Mouse (Mus musculus): ENCODE results near the gene Pcgf2. TPM values are rescaled to one million over a fixed set of nuclear protein-coding genes. Genes with fewer than 3 reads are reported as not detected.
"Not testable (repeated sequence)": the region's sequence is repeated elsewhere in the genome, so short reads cannot be mapped to it uniquely, and the experiment has no call there.

Pcgf2 gene
- total RNA-seq, 4 experiments from 2014 or later: 22.2 to 48.5 (median 32.1) TPM

DNA sequence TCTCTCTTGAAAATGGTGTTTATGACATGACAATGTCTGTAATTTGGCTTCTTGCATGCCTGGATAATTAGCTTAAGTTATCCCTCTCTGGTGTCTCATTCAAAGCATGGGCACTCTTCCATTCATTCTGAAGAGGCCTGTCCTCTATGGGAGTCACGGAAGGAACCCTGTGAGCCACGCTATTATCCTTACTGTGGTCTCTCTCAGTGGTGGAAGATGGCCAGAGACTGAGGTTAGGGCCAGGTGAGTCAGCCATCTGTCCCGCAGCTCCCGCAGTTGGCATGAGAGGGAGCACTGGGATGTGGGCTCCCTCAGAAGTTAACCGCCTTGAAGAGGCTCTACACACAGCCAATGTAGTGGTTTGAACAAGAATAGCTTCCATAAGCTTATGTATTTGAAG is 50.0 kb downstream of the Pcgf2 start:
- no peak for DNase-seq

DNA sequence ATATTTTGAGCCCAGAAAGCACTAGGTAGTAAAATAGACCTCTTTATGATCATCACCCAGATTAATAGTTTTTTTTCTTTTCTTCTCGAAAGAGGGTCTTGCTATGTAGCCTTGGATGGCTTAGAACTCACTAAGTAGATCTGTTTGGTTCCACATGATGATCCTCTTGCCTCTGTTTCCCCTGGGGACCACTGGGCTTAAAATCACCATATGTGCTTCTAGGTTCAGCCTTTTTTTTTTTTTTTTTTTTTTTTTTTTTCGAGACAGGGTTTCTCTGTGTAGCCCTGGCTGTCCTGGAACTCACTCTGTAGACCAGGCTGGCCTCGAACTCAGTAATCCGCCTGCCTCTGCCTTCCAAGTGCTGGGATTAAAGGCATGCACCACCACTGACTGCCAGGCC is 51.8 kb downstream of the Pcgf2 start:
- not testable (repeated sequence) for DNase-seq

DNA sequence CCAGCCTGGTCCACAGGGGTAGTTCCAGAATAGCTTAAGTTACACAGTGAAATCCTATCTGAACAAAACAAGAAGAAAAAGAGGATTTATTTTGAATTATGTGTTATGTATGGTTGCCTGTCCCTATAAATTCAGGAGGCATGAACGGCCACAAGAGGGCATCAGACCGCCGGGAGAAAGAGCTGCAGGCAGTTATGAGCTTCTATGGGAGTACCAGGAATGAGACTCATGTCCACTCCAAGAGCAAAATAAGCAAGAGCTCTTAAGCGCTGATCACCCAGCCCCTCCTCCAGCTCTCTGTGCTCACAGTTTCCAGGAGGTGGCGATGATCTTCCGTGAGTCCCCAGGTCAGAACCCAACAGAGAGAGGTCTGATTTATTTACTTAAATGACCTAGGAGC is 55.5 kb downstream of the Pcgf2 start:
- DNase-seq: no peak

DNA sequence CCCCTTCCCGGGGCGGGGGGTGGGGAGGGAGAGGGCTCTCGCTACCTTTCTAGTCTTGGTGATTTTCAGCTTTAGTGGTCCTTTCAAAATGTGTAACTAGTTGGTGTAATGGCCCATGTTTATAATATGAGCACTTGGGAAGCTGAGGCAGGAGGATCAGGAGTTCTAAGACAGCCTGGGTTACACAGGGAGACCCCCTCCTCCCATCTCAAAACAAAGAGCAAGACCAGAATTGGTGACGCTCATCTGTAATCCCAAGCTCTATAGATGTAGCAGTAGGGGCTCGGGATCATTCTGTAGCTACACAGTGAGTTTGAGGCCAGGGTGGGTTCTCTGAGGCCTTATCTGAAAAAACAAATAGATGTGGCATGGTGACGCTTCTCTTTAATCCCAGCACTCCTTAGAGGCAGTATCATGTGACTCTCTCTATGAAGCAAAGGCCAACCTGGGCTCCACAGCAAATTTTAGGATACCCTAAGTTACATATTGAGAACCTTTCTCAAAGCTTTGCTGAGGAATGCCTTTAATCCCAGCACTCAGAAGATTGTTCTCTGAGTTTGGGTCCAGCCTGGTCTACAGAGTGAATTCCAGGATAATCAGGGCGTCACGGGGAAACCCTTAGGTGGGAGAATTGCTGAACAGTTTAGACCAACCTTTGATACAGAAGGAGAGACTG is 56.8 kb downstream of the Pcgf2 start:
- DNase-seq: no peak

DNA sequence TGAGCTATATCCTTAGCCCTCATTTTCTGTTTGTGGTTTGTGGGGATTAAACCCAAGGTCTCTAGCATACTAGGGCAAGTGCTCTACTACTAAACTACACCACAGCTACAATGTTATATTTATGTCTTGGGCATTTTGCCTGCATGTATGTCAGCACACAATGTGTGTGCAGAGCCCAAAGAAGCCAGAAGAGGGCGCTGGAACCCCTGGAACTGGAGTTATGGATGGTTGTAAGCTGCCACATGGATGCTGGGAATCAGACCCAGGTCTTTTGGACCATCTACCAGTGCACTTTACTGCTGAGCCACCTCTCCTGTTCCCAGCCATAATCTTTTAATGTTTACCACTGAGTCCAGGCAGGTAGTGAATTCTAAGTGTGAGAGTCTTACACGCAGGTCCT is 57.6 kb downstream of the Pcgf2 start:
- DNase-seq: no peak

DNA sequence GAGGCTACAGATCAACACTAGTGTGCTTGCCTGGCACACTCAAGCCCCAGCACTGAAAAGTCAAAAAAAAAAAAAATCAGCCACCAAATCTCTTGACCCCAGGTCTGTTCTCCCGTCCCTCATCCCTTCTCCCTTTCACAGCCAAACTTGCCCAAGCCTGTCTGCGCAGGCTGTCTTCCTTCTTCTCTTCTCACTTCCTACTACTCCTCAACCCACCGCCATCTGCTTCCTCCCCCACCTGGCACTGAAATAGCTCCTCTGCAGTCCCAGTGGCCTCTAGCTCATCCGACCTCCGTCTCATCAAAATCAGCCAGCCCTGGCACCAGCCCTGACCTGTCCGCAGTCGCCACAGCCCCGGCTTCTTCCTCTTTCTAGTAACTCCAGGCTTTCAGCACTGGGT is 58.6 kb downstream of the Pcgf2 start:
- DNase-seq: no peak

Small RNAs within 50 kb of the gene (microRNA-seq; reads per million reads assigned to microRNA genes)
- gene Gm24158 (0 to 0.34 reads per million in 2 experiments), gene Mir6927 (0.34 to 0.35 reads per million in 2 experiments), gene Mir8102 (0.18 to 0.50 reads per million in 2 experiments)

Other genes with a start within 250 kb of the Pcgf2 start
- gene 4933428G20Rik, start 200.2 kb downstream of the Pcgf2 start, total RNA-seq (2022): under 1 TPM in 3 of 4 experiments, not detected in 1; 0.35 to 0.80 (median 0.45) TPM
- gene Srcin1, start 124.3 kb downstream of the Pcgf2 start, total RNA-seq (2022): 10 to 100 TPM; 10.7 to 37.6 (median 19.9) TPM
- gene Epop, start 70.8 kb downstream of the Pcgf2 start, total RNA-seq (2022): 1 to 10 TPM; 2.1 to 5.4 (median 4.0) TPM
- 10 to 100 TPM; 53.1 to 99.4 (median 71.8) TPM for gene Mllt6, start 37.1 kb downstream of the Pcgf2 start, total RNA-seq (2022)
- 100 to 1,000 TPM; 153 to 194 (median 169) TPM for gene Cisd3, start 14.7 kb downstream of the Pcgf2 start, total RNA-seq (2022)
- gene Psmb3, start 2.9 kb upstream of the Pcgf2 start, total RNA-seq (2022): 100 to 1,000 TPM; 197 to 238 (median 210) TPM
- 10 to 100 TPM; 25.5 to 35.1 (median 32.2) TPM for gene Pip4k2b, start 44.2 kb upstream of the Pcgf2 start, total RNA-seq (2022)
- gene Cwc25, start 66.1 kb upstream of the Pcgf2 start, total RNA-seq (2022): 10 to 100 TPM; 22.2 to 26.6 (median 23.1) TPM
- gene 1700001P01Rik, start 75.4 kb upstream of the Pcgf2 start, total RNA-seq (2022): under 1 TPM in 3 of 4 experiments, not detected in 1; 0.49 to 0.67 (median 0.62) TPM
- gene Rpl23, start 81.9 kb upstream of the Pcgf2 start, total RNA-seq (2022): 100 to 1,000 TPM; 753 to 943 (median 843) TPM
- gene Lasp1, start 98.5 kb upstream of the Pcgf2 start, total RNA-seq (2022): 100 to 1,000 TPM; 131 to 177 (median 143) TPM
- gene B230217C12Rik, start 140.3 kb upstream of the Pcgf2 start, total RNA-seq (2022): 1 to 10 TPM; 3.7 to 7.2 (median 6.2) TPM
- 1 to 10 TPM in 3 of 4 experiments, under 1 TPM in 1; 0.94 to 1.8 (median 1.2) TPM for gene Fbxo47, start 183.7 kb upstream of the Pcgf2 start, total RNA-seq (2022)